Mouse (Mus musculus) Patski (cell line): ENCODE data around the gene Cryga. TPM values are rescaled to one million over a fixed set of nuclear protein-coding genes. Genes with fewer than 3 reads are reported as not detected.
A peak's percentile ranks its signal among the peaks of the same experiment; 100 is the strongest.

Source experiments
- ATAC-seq: fragments of 100-300 bp; one replicate; pipeline ENCODE4 v1.8.0; 2021
- CTCF ChIA-PET: fragments of 350-600 bp; sonication (Branson Sonifier 250); formaldehyde crosslinking; loops from one replicate; lab custom pipeline; 2022; ENCODE audit warnings: inconsistent platforms; lab: Charles Lee
- POLR2A ChIA-PET: fragments of 350-600 bp; sonication (Branson Sonifier 250); formaldehyde crosslinking; loops from one replicate; lab custom pipeline; 2022; ENCODE audit warnings: antibody characterized with exemption, inconsistent platforms; lab: Charles Lee
- DNase-seq: peaks from one replicate; pipeline ENCODE4 v3.0.0-alpha.2; 2011; ENCODE audit warnings: low read depth, low spot score
- H3K27me3 ChIP-seq: fragments of 371-371 bp; one replicate; pipeline ENCODE4 v1.5.1; 2021
- CTCF ChIP-seq: fragments of 100-300 bp; IDR thresholded peaks from one replicate; pipeline ENCODE4 v1.5.1; 2021
- in situ Hi-C: fragments of 300-500 bp; cut with MboI; formaldehyde crosslinking; loops from 3 replicates; pipeline ENCODE4 v1.11.1; 2018; ENCODE audit warnings: low pct_unique_long_range_greater_than_20kb, mixed read lengths
- polyA plus RNA-seq: library from polyadenylated mRNA; unstranded; gene quantifications from one replicate; pipeline ENCODE4 v1.2.3, GENCODE M21; 2021

The Cryga gene
- polyA plus RNA-seq = not detected

DNA sequence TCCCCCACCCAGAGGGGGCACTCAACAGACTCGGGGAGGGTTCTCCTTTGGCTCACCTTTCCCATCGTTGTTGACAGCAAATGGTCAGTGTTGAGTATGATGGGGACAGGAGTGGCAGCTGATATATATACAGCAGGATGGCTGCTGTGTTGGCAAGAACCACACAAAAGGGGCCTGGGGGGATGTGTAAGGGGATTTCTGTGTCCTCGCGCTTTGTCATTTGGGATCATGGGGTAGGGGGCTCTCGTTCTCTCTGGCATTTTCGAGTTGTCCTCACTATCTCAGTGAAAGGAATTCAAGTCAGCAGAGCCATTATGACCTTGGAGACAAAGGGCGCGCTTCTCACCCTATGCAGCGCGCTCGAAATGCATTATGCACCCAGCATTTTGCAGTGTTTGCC lies at the start of gene Cryga:
Gene Cryga (minus strand): TSS at position 101 of the 400 bp plus-strand sequence.
- DNase-seq (no peak), ATAC-seq (no peak)
- CTCF ChIA-PET = no interaction called here
- POLR2A ChIA-PET = no interaction called here
- in situ Hi-C loops = no loop called here
- H3K27me3 ChIP-seq = peaks cover 37% of the 10 kb centered on the region
- no peak for TF ChIP-seq CTCF

- in situ Hi-C loops = no loop called here
- H3K27me3 ChIP-seq = no peaks in the 10 kb centered on the region
- ChIA-PET POLR2A (no interaction called here), CTCF (interaction anchor here (0.7 to 1.5 kb wide), 3 partner anchors 18 to 32 kb away, joined by 3 to 4 read pairs (median 3); no protein-coding TSS in a partner anchor)
- TF ChIP-seq CTCF = no peak
- ATAC-seq (no peak), DNase-seq (no peak)
These were observed 44.8 kb upstream of the Cryga start for GRCm38 (mm10) chr1:65147971-65148370.

DNA sequence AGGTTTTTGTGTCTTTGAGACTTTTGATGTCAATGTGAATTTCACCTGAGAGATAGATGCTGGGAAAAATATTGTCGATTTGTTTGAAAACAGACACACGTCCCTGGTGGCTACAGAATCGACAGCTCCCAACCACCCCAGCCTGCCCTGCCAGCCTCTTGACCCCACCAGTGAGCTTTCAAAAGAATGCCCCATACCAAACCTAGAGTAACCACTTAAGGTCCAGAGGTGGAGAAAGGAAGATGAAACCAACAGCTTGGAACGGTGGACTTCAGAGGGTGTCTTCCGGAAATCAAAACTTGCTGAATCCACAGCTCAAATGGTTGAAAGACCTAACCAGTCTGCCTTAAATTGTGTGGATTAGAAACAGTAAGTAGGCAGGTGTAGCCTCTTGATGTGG lies 44.2 kb upstream of the Cryga start:
- DNase-seq (no peak), ATAC-seq (no peak)
- ChIA-PET POLR2A (no interaction called here), CTCF (interaction anchor here (1.0 to 1.5 kb wide), 4 partner anchors 17 to 72 kb away, joined by 3 to 4 read pairs (median 4); no protein-coding TSS in a partner anchor)
- TF ChIP-seq CTCF = no peak
- no peaks in the 10 kb centered on the region for H3K27me3 ChIP-seq
- in situ Hi-C loops = no loop called here

- ChIA-PET POLR2A (no interaction called here), CTCF (interaction anchor here (1.2 to 1.7 kb wide), 3 partner anchors 26 to 71 kb away, joined by 3 to 4 read pairs (median 3); no protein-coding TSS in a partner anchor)
- in situ Hi-C loops = no loop called here
- H3K27me3 ChIP-seq = no peaks in the 10 kb centered on the region
- DNase-seq = peak; percentile 6
- no peak for ATAC-seq
- TF ChIP-seq CTCF = no peak
These were observed 43.4 kb upstream of the Cryga start for GRCm38 (mm10) chr1:65146601-65147000.

DNA sequence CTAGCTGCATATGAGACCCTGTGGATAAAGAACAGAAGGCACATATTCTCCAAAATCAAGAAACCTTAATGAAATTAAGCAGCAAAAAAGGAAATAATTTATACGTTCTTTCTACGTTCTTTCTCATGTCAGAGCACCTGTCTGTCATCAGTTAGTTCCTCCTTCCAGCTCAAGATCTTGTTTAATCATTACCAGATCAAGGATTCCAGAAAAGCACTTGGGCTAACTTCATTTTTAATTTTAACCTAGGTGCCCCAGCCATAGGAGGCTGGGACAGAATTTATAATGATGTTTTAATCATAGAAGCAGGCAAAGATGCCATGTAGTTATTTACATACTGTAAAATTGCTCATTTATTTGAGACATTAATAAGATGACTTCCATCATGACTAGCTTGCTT lies 41.6 kb upstream of the Cryga start:
- no peak for TF ChIP-seq CTCF
- ATAC-seq (no peak), DNase-seq (no peak)
- ChIA-PET CTCF (interaction anchor here (1.7 kb wide), 1 partner anchor 24 kb away, joined by 3 read pairs; no protein-coding TSS in a partner anchor), POLR2A (no interaction called here)
- no peaks in the 10 kb centered on the region for H3K27me3 ChIP-seq
- in situ Hi-C loops = no loop called here

- ChIA-PET CTCF (interaction anchor here (0.6 to 1.8 kb wide), 4 partner anchors 8 to 82 kb away, joined by 3 to 8 read pairs (median 4); no protein-coding TSS in a partner anchor), POLR2A (interaction anchor here (0.7 kb wide), 1 partner anchor 18 kb away, joined by 3 read pairs; no protein-coding TSS in a partner anchor)
- DNase-seq (peak; percentile 50), ATAC-seq (peak; percentile 90)
- no peaks in the 10 kb centered on the region for H3K27me3 ChIP-seq
- in situ Hi-C loops = no loop called here
- no peak for TF ChIP-seq CTCF
These were observed 34.4 kb upstream of the Cryga start for GRCm38 (mm10) chr1:65137560-65137959.

GRCm38 (mm10) chr1:65132833-65133232 lies 29.7 kb upstream of the Cryga start:
- ATAC-seq = no peak
- POLR2A ChIA-PET = no interaction called here
- no peak for TF ChIP-seq CTCF
- CTCF ChIA-PET = interaction anchor here (1.3 to 1.4 kb wide), 2 partner anchors 20 to 46 kb away, joined by 5 to 8 read pairs; no protein-coding TSS in a partner anchor
- no peaks in the 10 kb centered on the region for H3K27me3 ChIP-seq
- in situ Hi-C loops = no loop called here
- DNase-seq = no peak

GRCm38 (mm10) chr1:65131671-65132070 lies 28.5 kb upstream of the Cryga start:
- CTCF ChIA-PET = interaction anchor here (1.3 kb wide), 1 partner anchor 19 kb away, joined by 5 read pairs; no protein-coding TSS in a partner anchor
- DNase-seq = no peak
- TF ChIP-seq CTCF = no peak
- no peak for ATAC-seq
- H3K27me3 ChIP-seq = no peaks in the 10 kb centered on the region
- POLR2A ChIA-PET = no interaction called here
- in situ Hi-C loops = no loop called here

DNA sequence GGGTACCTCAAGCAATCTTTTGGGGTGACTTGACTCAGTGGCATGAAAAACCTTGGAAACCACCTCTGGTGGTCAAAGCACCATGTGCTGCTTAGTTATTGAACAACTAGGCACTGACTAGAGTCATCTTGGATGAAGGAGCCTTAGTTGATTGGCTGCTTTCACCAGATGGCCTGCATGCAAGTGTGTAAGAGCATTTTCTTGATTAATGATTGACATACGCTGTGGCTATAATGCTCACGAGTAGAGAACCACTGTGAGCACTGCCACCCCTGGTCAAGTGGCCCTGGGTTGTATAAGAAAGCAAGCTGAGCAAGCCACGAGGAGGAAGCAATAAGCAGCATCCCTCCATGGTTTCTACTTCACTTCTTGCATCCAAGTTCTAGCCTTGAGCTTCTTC lies 27.1 kb upstream of the Cryga start:
- CTCF ChIA-PET = interaction anchor here (0.9 to 1.5 kb wide), 3 partner anchors 18 to 49 kb away, joined by 3 to 4 read pairs (median 3); no protein-coding TSS in a partner anchor
- ATAC-seq = no peak
- no peak for DNase-seq
- no peak for TF ChIP-seq CTCF
- no peaks in the 10 kb centered on the region for H3K27me3 ChIP-seq
- in situ Hi-C loops = no loop called here
- POLR2A ChIA-PET = no interaction called here

GRCm38 (mm10) chr1:65129634-65130180 lies 26.5 kb upstream of the Cryga start:
- H3K27me3 ChIP-seq = no peaks in the 10 kb centered on the region
- in situ Hi-C loops = no loop called here
- no peak for TF ChIP-seq CTCF
- peak; percentile 7 for DNase-seq
- no peak for ATAC-seq
- CTCF ChIA-PET = interaction anchor here (0.9 to 1.5 kb wide), 4 partner anchors 8 to 50 kb away, joined by 3 to 4 read pairs (median 3); no protein-coding TSS in a partner anchor
- POLR2A ChIA-PET = no interaction called here
